Mouse (Mus musculus): ENCODE measurements at regions not wholly inside any gene's neighbourhood (a gene's known extent, or its start where the extent isn't known, plus 50 kb on each side); places are given as distances from the start of the nearest gene placed in this dataset.

GRCm38 (mm10) chr3:50890537-50890936 lies 333.7 kb upstream of the Noct start:
- no peak for TF ChIP-seq EP300 (IDR thresholded peaks at IDR 0.05; ENCODE audit: low read depth)
- no peak for TF ChIP-seq CTCF (IDR thresholded peaks at IDR 0.05; ENCODE audit: low read depth)

All from liver, embryonic 14.5 days (tissue).